Comparison of ENCODE assay signal across 8 mouse cellular contexts in genomic region chr17:83958706-83959105, GRCm38 (mm10).
DNase-seq lines count a peak whose midpoint lies in the region; ATAC-seq and TF ChIP-seq lines count a peak whose summit lies in the region.
"Had no signal": no experiment of that assay in that cellular context is flagged by ENCODE, and none has a peak within 500 bp of the region (broad histone marks: within the 10 kb centered on the region; RNA-seq: fewer than 3 reads in every experiment).

No protein-coding gene starts in this region.

- DNase-seq in lung, embryonic 14.5 days: no peak
- no peak for DNase-seq in lung, postnatal 4 days
- no peak for DNase-seq in intestine, embryonic 14.5 days (ENCODE audit: low spot score)
- DNase-seq in kidney, postnatal 36 days: peak; percentile 80 to 85
- no peak for DNase-seq in adrenal gland, postnatal 14 days
- DNase-seq: lung, postnatal 14 days had no signal

- H3K27me3 ChIP-seq in lung, embryonic 14.5 days (ENCODE audit: insufficient read depth, low read length): no peaks in the 10 kb centered on the region
- H3K27me3 ChIP-seq in intestine, embryonic 14.5 days (replicated peaks; ENCODE audit: control insufficient read depth, insufficient read depth, low read length): no peaks in the 10 kb centered on the region
- no peaks in the 10 kb centered on the region for H3K27me3 ChIP-seq in stomach, embryonic 14.5 days (ENCODE audit: control insufficient read depth, insufficient read depth, low read length)

- no peaks in the 10 kb centered on the region for H3K9me3 ChIP-seq in lung, embryonic 14.5 days (ENCODE audit: low read depth, low read length)
- no peaks in the 10 kb centered on the region for H3K9me3 ChIP-seq in intestine, embryonic 14.5 days (ENCODE audit: control insufficient read depth, low read length)
- H3K9me3 ChIP-seq in stomach, embryonic 14.5 days (ENCODE audit: control insufficient read depth, low read depth, low read length): no peaks in the 10 kb centered on the region

- WGBS in lung, embryonic 14.5 days: 58% methylated on average over 3 of the region's 3 CpGs
- WGBS in intestine, embryonic 14.5 days: 46% methylated on average over 3 of the region's 3 CpGs
- 59% methylated on average over 3 of the region's 3 CpGs for WGBS in stomach, embryonic 14.5 days

- H3K27ac ChIP-seq in lung, embryonic 14.5 days (ENCODE audit: low read depth): peak overlapping the region; percentile 52
- H3K27ac ChIP-seq in intestine, embryonic 14.5 days (ENCODE audit: low read depth): peak overlapping the region; percentile 75
- H3K27ac ChIP-seq in stomach, embryonic 14.5 days (ENCODE audit: low read length): peak overlapping the region; percentile 88

- H3K4me2 ChIP-seq in lung, embryonic 14.5 days: peak overlapping the region; percentile 27; the same call in 1 of the 2 replicates
- H3K4me2 ChIP-seq in intestine, embryonic 14.5 days (ENCODE audit: low read length): no peak overlapping the region
- no peak overlapping the region for H3K4me2 ChIP-seq in stomach, embryonic 14.5 days (replicated peaks; ENCODE audit: low read depth, low read length)

- no peak for ATAC-seq in lung, embryonic 14.5 days (ENCODE audit: insufficient read depth)
- ATAC-seq in intestine, embryonic 14.5 days (replicated peaks; ENCODE audit: low FRiP score, low TSS enrichment, low read depth): peak; percentile 83
- ATAC-seq in stomach, embryonic 14.5 days (ENCODE audit: insufficient number of reproducible peaks, insufficient read depth, low FRiP score, low read depth): peak; percentile 77
- no peak for ATAC-seq in megakaryocyte, adult 5-6 weeks (ENCODE audit: poor library complexity, severe bottlenecking)

- no peaks in the 10 kb centered on the region for H3K36me3 ChIP-seq in lung, embryonic 14.5 days (ENCODE audit: insufficient read depth)
- H3K36me3 ChIP-seq in intestine, embryonic 14.5 days (ENCODE audit: control insufficient read depth, insufficient read depth, low read length): no peaks in the 10 kb centered on the region
- H3K36me3 ChIP-seq in stomach, embryonic 14.5 days (ENCODE audit: control insufficient read depth, insufficient read depth, low read length): no peaks in the 10 kb centered on the region

- H3K4me1 ChIP-seq in lung, embryonic 14.5 days (ENCODE audit: insufficient read depth): peaks cover 58% of the 10 kb centered on the region
- peaks cover 86% of the 10 kb centered on the region for H3K4me1 ChIP-seq in intestine, embryonic 14.5 days (replicated peaks; ENCODE audit: control insufficient read depth, insufficient read depth, low read length)
- H3K4me1 ChIP-seq in stomach, embryonic 14.5 days (ENCODE audit: control insufficient read depth, insufficient read depth, low read length): peaks cover 82% of the 10 kb centered on the region

- no peak overlapping the region for H3K9ac ChIP-seq in lung, embryonic 14.5 days
- no peak overlapping the region for H3K9ac ChIP-seq in intestine, embryonic 14.5 days (ENCODE audit: low read length)
- no peak overlapping the region for H3K9ac ChIP-seq in stomach, embryonic 14.5 days (replicated peaks; ENCODE audit: low read depth, low read length)

- TF ChIP-seq CTCF in lung, embryonic 14.5 days (IDR thresholded peaks at IDR 0.05; ENCODE audit: low read depth): no peak

- no peak overlapping the region for H3K4me3 ChIP-seq in lung, embryonic 14.5 days (ENCODE audit: low read depth, low read length)
- H3K4me3 ChIP-seq in intestine, embryonic 14.5 days (ENCODE audit: low read depth, low read length): no peak overlapping the region
- H3K4me3 ChIP-seq in stomach, embryonic 14.5 days (ENCODE audit: low read depth, low read length): no peak overlapping the region

Comparison
In these comparisons a context has a peak if more than half of its experiments do, and no peak if none do; other contexts are left out.
1. ATAC-seq: peak in intestine, embryonic 14.5 days (single experiment) and stomach, embryonic 14.5 days (single experiment); none in lung, embryonic 14.5 days (single experiment) and megakaryocyte, adult 5-6 weeks (single experiment).
2. DNase-seq: peak in kidney, postnatal 36 days (2 of 2); none in lung, embryonic 14.5 days (single experiment), lung, postnatal 4 days (0 of 2), intestine, embryonic 14.5 days (single experiment) and adrenal gland, postnatal 14 days (single experiment).
3. Peak in every context shown above with its lines, with median percentiles within 50 percentile points of each other: H3K27ac ChIP-seq.